Mouse (Mus musculus) hindbrain, embryonic 15.5 days (tissue): Measurements from ENCODE around the gene Nkd1. TPM values are rescaled to one million over a fixed set of nuclear protein-coding genes. Genes with fewer than 3 reads are reported as not detected.

Experiments used
- ATAC-seq: fragments of 200-750 bp; cut with Nextera tagmentation; 2 replicates; pipeline ENCODE4 v1.8.0; 2017; ENCODE audit warnings: low read depth, moderate number of reproducible peaks, moderate TSS enrichment; ENCODE audit not compliant: low FRiP score
- H3K27ac ChIP-seq: fragments of 300-500 bp; sonication (generic); replicated peaks from 2 replicates; pipeline ENCODE4 v1.5.1; 2015; ENCODE audit warnings: mild to moderate bottlenecking, inconsistent platforms
- H3K27me3 ChIP-seq: fragments of 300-500 bp; sonication (generic); 2 replicates; pipeline ENCODE4 v1.6.1; 2015; ENCODE audit warnings: control low read depth, inconsistent platforms
- H3K36me3 ChIP-seq: fragments of 300-500 bp; sonication (generic); 2 replicates; pipeline ENCODE4 v1.6.1; 2015; ENCODE audit warnings: control low read depth, inconsistent platforms
- H3K4me1 ChIP-seq: fragments of 300-500 bp; sonication (generic); replicated peaks from 2 replicates; pipeline ENCODE4 v1.6.1; 2015; ENCODE audit warnings: control low read depth, inconsistent platforms
- H3K4me2 ChIP-seq: fragments of 300-500 bp; sonication (generic); 2 replicates; pipeline ENCODE4 v1.6.1; 2015; ENCODE audit warnings: moderate library complexity, mild to moderate bottlenecking, inconsistent platforms
- H3K4me3 ChIP-seq: fragments of 300-500 bp; sonication (generic); 2 replicates; pipeline ENCODE4 v1.5.1; 2015; ENCODE audit warnings: mild to moderate bottlenecking, inconsistent platforms
- H3K9ac ChIP-seq: fragments of 300-500 bp; sonication (generic); 2 replicates; pipeline ENCODE4 v1.6.1; 2015; ENCODE audit warnings: inconsistent platforms
- H3K9me3 ChIP-seq: fragments of 300-500 bp; sonication (generic); 2 replicates; pipeline ENCODE4 v1.6.1; 2016; ENCODE audit warnings: control low read depth, inconsistent platforms
- WGBS: fragments of 180-500 bp; shearing (Covaris S2); methylation state at CpG from one replicate; pipeline ENCODE4 v1.1.7; 2015; 5-methylcytosine and 5-hydroxymethylcytosine counted together
- polyA plus RNA-seq: library from polyadenylated mRNA; unstranded; fragments of >200 nt; fragmentation: Nextera tagmentation; extraction: Ambion mirVana; gene quantifications from 2 replicates; pipeline ENCODE4 v1.2.1, GENCODE M21; 2015

Gene Nkd1
- polyA plus RNA-seq: 55.5 and 67.4 TPM in 2 replicates

DNA sequence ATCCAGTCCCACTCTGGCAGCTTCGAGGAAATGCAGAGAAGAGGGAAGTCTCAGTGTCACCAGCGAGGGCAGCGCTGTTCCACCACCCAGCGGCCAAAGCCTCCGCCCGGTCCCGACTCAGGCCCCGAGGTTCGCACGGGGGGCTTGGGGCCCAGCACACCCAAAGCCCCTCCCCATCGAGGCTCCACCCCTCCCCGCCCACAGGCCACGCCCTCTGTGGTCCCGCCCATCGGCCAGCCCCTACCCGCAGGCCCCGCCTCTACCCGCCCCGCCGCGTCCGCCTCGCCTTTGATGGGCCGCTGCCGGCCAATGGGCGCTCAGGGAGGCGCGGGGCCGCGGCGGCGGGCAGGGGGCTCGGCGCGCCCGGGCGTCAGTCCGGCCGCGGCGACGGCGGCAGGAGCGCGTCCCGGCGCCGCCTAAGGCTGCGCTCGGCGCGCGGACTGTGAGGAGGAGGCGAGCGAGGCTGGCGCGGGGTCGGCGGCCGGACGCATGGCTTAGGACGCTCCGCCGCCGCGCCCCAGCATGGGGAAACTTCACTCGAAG is at the start of gene Nkd1:
Gene Nkd1 (plus strand): TSS at position 370 of the 543 bp plus-strand sequence.
- Histone ChIP-seq H3K4me1 (peaks cover 52% of the 10 kb centered on the region), H3K27ac (peak within 1 kb of the TSS; percentile 65), H3K4me2 (peak within 1 kb of the TSS; percentile 100), H3K9me3 (no peaks in the 10 kb centered on the region), H3K9ac (peak within 1 kb of the TSS; percentile 72), H3K4me3 (peak within 1 kb of the TSS; percentile 70), H3K27me3 (no peaks in the 10 kb centered on the region), H3K36me3 (no peaks in the 10 kb centered on the region)
- peak; percentile 86 for ATAC-seq
- under 1% methylated on average over 57 of the region's 67 CpGs for WGBS

DNA sequence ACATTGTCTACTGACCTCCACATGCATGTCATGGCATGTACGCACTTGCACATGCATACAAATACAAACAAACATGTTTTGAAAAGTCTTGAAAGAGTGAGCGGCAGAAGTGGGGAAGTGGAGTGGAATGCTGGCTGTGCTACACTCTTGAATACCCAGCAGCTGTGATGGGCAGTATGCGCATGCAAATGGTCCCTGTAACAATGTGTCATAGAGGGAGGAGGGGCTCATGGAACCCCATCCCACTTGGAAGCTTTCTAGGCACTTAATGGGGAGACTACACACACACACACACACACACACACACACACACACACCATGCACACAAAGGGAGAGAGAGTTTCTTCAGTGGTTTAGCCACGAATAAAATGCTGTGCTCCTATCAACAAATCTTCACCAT is 39.9 kb upstream of the Nkd1 start:
- Histone ChIP-seq H3K36me3 (no peaks in the 10 kb centered on the region), H3K4me2 (no peak overlapping the region), H3K27ac (no peak overlapping the region), H3K4me3 (no peak overlapping the region), H3K9me3 (no peaks in the 10 kb centered on the region), H3K27me3 (no peaks in the 10 kb centered on the region), H3K4me1 (no peaks in the 10 kb centered on the region), H3K9ac (no peak overlapping the region)
- WGBS: 45% methylated on average over 4 of the region's 4 CpGs
- no peak for ATAC-seq

DNA sequence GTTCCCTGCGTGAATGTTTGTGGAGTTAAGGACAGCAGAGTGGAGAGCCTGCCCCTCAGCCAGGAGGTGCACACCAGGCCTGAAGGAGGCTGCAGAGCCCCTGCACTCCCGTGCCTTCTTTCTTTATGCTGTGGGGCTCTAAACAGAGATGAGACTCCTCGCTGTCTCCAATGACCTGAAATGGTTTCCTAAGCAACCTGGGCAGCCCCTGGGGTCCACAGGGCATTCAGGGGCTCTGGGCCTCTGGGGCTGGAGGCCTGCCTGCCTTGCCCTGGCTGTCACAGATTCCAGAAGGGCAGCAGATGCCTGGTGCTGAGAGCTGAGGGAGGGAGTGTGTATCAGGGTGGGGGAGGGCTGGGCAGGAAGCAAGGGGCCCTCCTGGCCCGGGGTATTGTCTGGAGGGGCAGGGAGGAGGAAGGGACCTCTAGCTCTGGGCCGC is 32.7 kb upstream of the Nkd1 start:
- H3K9ac ChIP-seq: no peak overlapping the region
- 8% methylated on average over 5 of the region's 5 CpGs for WGBS
- no peak overlapping the region for H3K4me3 ChIP-seq
- peak; percentile 81 for ATAC-seq
- no peaks in the 10 kb centered on the region for H3K27me3 ChIP-seq
- no peak overlapping the region for H3K4me2 ChIP-seq
- H3K27ac ChIP-seq: no peak overlapping the region
- no peaks in the 10 kb centered on the region for H3K9me3 ChIP-seq
- peaks cover 11% of the 10 kb centered on the region for H3K4me1 ChIP-seq
- no peaks in the 10 kb centered on the region for H3K36me3 ChIP-seq

DNA sequence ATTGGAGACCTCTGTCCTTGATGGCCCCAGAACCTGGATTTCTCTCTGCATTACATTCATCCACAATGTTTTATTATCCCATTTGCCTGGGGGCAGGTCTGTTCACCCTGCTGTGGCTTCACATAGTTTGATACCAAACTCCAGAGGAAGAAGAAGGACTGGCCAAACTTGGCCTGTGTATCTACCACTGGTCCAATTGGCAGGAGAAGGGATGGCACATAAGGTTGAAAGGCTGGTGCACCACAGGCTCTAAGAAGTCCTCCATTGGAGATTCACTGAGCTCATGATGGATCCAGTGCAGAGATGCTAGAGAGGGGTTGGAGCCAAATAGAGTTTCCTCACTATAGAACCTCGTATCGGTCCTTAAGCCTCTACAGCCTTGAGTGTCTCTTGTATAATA is 27.1 kb upstream of the Nkd1 start:
- Histone ChIP-seq H3K9ac (no peak overlapping the region), H3K27me3 (no peaks in the 10 kb centered on the region), H3K4me1 (peaks cover 11% of the 10 kb centered on the region), H3K9me3 (no peaks in the 10 kb centered on the region), H3K36me3 (no peaks in the 10 kb centered on the region), H3K4me3 (no peak overlapping the region), H3K4me2 (no peak overlapping the region), H3K27ac (no peak overlapping the region)
- 90% methylated on average over 2 of the region's 2 CpGs for WGBS
- no peak for ATAC-seq

DNA sequence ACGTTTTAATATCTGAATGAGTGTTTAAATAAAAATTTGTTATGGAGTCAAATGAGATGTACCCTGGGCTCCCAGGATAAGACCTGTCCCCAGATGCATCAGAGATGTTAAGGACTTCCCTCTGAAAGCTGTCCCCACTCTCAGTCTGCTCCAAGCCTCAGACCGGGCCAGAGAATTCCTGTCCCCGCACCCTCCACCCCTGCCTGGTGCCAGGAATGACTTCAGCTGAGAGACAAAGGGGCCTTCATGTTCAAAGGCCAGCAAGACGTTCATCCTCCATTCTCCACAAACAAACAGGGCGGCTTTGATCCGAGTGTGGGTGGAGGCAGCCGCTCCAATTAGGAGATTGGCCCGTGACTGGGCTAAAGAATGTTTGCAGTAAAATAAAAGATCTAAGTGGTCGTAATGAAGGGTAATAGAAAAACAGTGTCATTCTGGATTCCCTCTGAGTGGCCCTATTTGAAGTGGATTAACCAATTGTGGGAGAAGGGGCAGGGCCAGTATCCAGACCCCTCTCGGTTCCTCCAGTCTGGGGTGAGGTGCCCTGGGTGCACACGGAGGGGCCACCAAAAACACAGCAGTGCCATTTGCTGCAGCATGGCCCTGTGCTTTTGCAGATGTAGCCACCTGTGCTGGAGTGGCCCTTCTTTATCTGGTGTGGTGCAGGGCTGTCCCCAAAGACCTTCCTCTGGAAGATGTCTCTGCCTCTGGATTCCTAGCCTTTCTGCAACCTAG is 25.9 kb upstream of the Nkd1 start:
- Histone ChIP-seq H3K4me2 (peak overlapping the region; percentile 44), H3K9me3 (no peaks in the 10 kb centered on the region), H3K4me3 (peak overlapping the region; percentile 24), H3K9ac (0 out of 2 replicates have a peak overlapping the region, but pooled peaks have one; percentile 25), H3K27ac (peak overlapping the region; percentile 58), H3K27me3 (no peaks in the 10 kb centered on the region), H3K4me1 (peaks cover 18% of the 10 kb centered on the region), H3K36me3 (no peaks in the 10 kb centered on the region)
- ATAC-seq: peak; percentile 82
- WGBS: 6% methylated on average over 11 of the region's 11 CpGs

DNA sequence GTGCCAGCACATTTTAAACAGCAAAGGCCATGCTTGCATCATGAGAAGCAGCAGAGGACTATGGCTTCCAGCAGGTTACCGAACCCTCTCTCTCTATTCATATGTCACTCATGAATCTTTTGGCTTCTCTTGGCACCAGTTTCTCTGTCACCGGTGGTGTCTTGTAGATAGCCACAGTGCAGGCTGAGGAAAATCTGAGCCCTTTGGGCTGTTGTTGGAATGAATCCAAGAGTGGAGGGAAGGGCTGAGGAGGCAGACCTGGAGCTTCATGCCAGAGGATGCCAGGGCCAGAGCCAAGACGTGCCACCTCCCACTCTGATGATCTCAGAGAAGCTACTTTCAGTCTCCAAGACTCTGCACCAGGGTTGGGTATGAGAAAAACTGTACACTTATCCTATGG is 19.0 kb upstream of the Nkd1 start:
- Histone ChIP-seq H3K27me3 (no peaks in the 10 kb centered on the region), H3K4me1 (0 out of 2 replicates have a peak, but pooled peaks cover 8% of the 10 kb centered on the region), H3K27ac (no peak overlapping the region), H3K36me3 (no peaks in the 10 kb centered on the region), H3K9me3 (no peaks in the 10 kb centered on the region), H3K9ac (no peak overlapping the region), H3K4me2 (no peak overlapping the region), H3K4me3 (no peak overlapping the region)
- WGBS: 63% methylated on average over 3 of the region's 3 CpGs
- no peak for ATAC-seq

DNA sequence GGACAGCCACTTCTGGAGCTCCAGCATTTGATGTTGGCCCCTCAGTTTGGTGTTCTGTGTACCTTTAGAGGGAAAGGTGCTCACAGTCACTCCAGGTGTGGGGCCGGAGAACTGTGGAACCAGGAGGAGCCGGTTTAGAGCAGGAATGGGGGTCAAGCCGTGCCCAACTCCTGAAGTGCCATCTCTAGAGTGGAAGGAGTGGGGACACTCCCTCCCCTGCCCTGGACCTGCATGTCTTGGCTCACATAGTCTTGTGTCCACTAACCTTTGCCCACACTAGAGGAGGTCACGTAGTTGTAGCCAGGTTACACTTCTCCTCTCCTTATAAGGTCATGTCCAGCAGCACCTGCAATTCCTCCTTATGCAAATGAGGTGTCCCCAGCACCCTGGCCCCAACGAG is 14.2 kb upstream of the Nkd1 start:
- H3K4me3 ChIP-seq: no peak overlapping the region
- H3K27ac ChIP-seq: no peak overlapping the region
- no peak overlapping the region for H3K4me2 ChIP-seq
- H3K27me3 ChIP-seq: no peaks in the 10 kb centered on the region
- no peaks in the 10 kb centered on the region for H3K9me3 ChIP-seq
- WGBS: 89% methylated on average over 5 of the region's 5 CpGs
- no peak for ATAC-seq
- no peak overlapping the region for H3K9ac ChIP-seq
- no peaks in the 10 kb centered on the region for H3K36me3 ChIP-seq
- peaks cover 1% of the 10 kb centered on the region; the same call in 1 of the 2 replicates for H3K4me1 ChIP-seq

DNA sequence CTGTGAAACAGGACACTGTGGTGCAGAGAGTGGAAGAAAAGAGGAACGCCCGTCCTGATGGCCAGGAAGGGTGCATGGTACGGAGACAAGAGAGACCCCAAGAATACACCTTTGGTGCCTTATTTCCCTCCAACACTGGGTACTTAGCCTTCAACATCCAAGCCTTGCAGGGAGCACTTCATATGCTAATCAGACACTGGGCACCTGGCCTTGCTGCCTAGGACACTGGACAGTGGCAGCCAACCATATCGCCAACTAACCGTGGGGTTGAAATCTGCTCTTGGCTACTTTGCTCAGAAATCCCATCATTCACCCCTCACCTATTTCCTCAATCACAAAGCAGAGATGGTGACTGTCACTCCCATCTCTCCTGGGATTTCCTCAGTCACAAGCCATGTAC is 10.1 kb upstream of the Nkd1 start:
- no peak overlapping the region for H3K27ac ChIP-seq
- H3K27me3 ChIP-seq: no peaks in the 10 kb centered on the region; the same call in 1 of the 2 replicates
- no peak overlapping the region for H3K9ac ChIP-seq
- no peak overlapping the region for H3K4me3 ChIP-seq
- WGBS: 75% methylated on average over 5 of the region's 5 CpGs
- H3K9me3 ChIP-seq: no peaks in the 10 kb centered on the region
- no peak for ATAC-seq
- H3K4me2 ChIP-seq: no peak overlapping the region
- peaks cover 11% of the 10 kb centered on the region for H3K4me1 ChIP-seq
- no peaks in the 10 kb centered on the region for H3K36me3 ChIP-seq

DNA sequence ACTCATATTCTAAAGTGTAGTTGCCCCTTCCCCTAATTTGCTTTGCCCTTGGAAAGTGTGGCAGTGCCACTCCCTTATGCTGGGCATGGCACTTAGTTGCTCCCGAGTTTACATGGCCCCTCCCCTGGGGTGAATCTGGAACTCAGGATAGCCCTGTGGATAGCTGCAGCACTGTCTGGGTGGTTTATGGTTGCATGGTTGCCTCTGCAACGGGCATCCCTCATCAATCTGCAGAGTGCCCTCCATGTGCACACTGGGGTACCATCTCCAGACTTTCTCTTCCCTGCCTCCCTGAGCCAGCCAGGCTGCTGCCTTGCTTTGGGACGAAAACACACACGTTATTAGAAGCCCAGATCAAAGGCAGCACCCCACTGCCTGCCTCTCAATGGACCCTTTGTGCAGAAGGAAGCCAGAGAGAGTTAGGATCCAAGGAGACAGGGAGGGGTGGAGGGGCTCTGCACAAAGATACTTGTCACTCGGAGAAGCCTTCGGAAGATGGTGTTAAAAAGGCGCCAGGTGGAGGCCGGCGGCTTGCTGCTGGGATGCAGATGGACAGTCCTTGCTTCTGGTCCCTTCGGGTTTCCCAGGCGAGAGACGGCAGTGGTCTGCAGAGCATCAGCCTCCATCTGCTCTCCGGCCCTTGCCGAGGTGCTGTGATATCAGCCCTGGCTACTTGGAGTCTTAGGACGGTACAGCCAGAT is 8.9 kb upstream of the Nkd1 start:
- peaks cover 11% of the 10 kb centered on the region for H3K4me1 ChIP-seq
- H3K9me3 ChIP-seq: no peaks in the 10 kb centered on the region
- no peaks in the 10 kb centered on the region for H3K36me3 ChIP-seq
- H3K27ac ChIP-seq: peak overlapping the region; percentile 43
- WGBS: 2% methylated on average over 15 of the region's 15 CpGs
- H3K4me3 ChIP-seq: no peak overlapping the region
- H3K27me3 ChIP-seq: no peaks in the 10 kb centered on the region; the same call in 1 of the 2 replicates
- peak overlapping the region; percentile 10 for H3K4me2 ChIP-seq
- ATAC-seq: peak; percentile 87
- 0 out of 2 replicates have a peak overlapping the region, but pooled peaks have one; percentile 9 for H3K9ac ChIP-seq

DNA sequence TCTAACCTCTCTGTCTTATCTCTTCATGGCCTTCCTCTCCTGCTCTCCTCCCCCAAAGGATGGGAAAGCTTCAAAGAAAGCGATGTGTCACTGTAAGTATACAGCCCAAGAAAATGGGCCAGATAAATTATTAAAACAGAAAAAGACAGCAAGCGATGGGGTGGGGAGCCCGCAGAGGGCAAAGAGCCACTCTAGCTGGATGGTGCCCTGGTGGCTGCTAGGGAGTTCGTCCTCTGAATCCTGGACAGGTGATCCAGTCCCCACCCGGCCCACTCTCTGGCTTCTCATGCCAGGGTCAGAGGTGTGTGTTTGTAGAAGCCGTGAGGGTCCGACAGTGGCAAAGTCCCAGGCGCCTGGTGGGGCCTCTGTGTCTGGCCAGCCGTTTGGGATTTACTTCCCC is 3.1 kb upstream of the Nkd1 start:
- Histone ChIP-seq H3K27ac (no peak overlapping the region), H3K4me3 (no peak overlapping the region), H3K27me3 (no peaks in the 10 kb centered on the region), H3K36me3 (no peaks in the 10 kb centered on the region), H3K9ac (no peak overlapping the region), H3K4me2 (no peak overlapping the region), H3K4me1 (peaks cover 22% of the 10 kb centered on the region), H3K9me3 (no peaks in the 10 kb centered on the region)
- no peak for ATAC-seq
- WGBS: 63% methylated on average over 9 of the region's 9 CpGs

DNA sequence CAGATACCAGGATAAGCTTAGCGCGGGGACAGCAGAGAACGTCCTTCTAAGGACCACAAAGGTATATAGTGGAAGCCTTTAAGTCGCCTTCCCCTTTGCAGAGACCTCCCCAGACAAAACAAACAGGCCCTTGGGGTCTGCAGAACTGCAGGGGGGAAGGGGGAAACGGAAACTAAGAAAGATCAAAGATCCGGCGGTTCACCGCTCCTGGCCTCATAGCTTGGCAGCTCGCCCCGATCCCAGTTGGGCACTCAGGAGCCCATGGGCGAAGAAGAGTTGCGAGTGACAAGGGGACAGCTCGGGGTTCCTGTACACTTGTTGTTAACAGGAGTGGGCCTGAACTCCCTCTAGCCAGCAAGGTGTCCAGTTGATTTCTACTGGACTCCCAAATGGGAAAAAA is 773 bp upstream of the Nkd1 start:
- no peaks in the 10 kb centered on the region for H3K27me3 ChIP-seq
- H3K4me3 ChIP-seq: peak overlapping the region; percentile 70; the same call in 1 of the 2 replicates
- peak overlapping the region; percentile 100 for H3K4me2 ChIP-seq
- no peaks in the 10 kb centered on the region for H3K9me3 ChIP-seq
- no peak for ATAC-seq
- H3K9ac ChIP-seq: no peak overlapping the region
- WGBS: 10% methylated on average over 13 of the region's 13 CpGs
- H3K36me3 ChIP-seq: no peaks in the 10 kb centered on the region
- peaks cover 45% of the 10 kb centered on the region for H3K4me1 ChIP-seq
- no peak overlapping the region for H3K27ac ChIP-seq
